Mouse (Mus musculus) frontal cortex, postnatal 10 days (tissue): ENCODE data around the gene Gm6408.
"Not testable (repeated sequence)": the region's sequence is repeated elsewhere in the genome, so short reads cannot be mapped to it uniquely, and the experiment has no call there.

Experiments used
- DNase-seq, 2 experiments: peaks; one replicate each; pipeline ENCODE4 v3.0.0; 2022; ENCODE audit warnings: low spot score in 2 of 2, mixed read lengths in 1 of 2

The Gm6408 gene

GRCm38 (mm10) chr5:146481665-146482064, at the start of gene Gm6408:
Gene Gm6408 (plus strand): TSS chr5:146481965.
- DNase-seq = not testable (repeated sequence)

GRCm38 (mm10) chr5:146432476-146432875, 49.3 kb upstream of the Gm6408 start:
- no peak for DNase-seq

GRCm38 (mm10) chr5:146435316-146435715, 46.4 kb upstream of the Gm6408 start:
- DNase-seq = no peak

- no peak for DNase-seq
Measured at GRCm38 (mm10) chr5:146436796-146437195, 45.0 kb upstream of the Gm6408 start.

- no peak for DNase-seq
Measured at GRCm38 (mm10) chr5:146439152-146439781, 42.5 kb upstream of the Gm6408 start.

GRCm38 (mm10) chr5:146440273-146440672, 41.5 kb upstream of the Gm6408 start:
- DNase-seq = no peak

GRCm38 (mm10) chr5:146442767-146443166, 39.0 kb upstream of the Gm6408 start:
- DNase-seq = no peak

- DNase-seq = no peak
Measured at GRCm38 (mm10) chr5:146446633-146447032, 35.1 kb upstream of the Gm6408 start.

- no peak for DNase-seq
Measured at GRCm38 (mm10) chr5:146451592-146452254, 30.0 kb upstream of the Gm6408 start.

GRCm38 (mm10) chr5:146453556-146453955, 28.2 kb upstream of the Gm6408 start:
- no peak for DNase-seq

GRCm38 (mm10) chr5:146461612-146462011, 20.2 kb upstream of the Gm6408 start:
- DNase-seq = no peak

- DNase-seq = no peak
Measured at GRCm38 (mm10) chr5:146466663-146467062, 15.1 kb upstream of the Gm6408 start.

- no peak for DNase-seq
Measured at GRCm38 (mm10) chr5:146468311-146468710, 13.5 kb upstream of the Gm6408 start.

GRCm38 (mm10) chr5:146470821-146471220, 10.9 kb upstream of the Gm6408 start:
- no peak for DNase-seq

- no peak for DNase-seq
Measured at GRCm38 (mm10) chr5:146471311-146471710, 10.5 kb upstream of the Gm6408 start.

- no peak for DNase-seq
Measured at GRCm38 (mm10) chr5:146471821-146472220, 9.9 kb upstream of the Gm6408 start.

GRCm38 (mm10) chr5:146479564-146479963, 2.2 kb upstream of the Gm6408 start:
- DNase-seq = peak in 1 of 2 experiments; percentile 32

GRCm38 (mm10) chr5:146488959-146489358, 7.2 kb downstream of the Gm6408 start:
- DNase-seq = peak in 1 of 2 experiments; percentile 23

- DNase-seq = not testable (repeated sequence)
Measured at GRCm38 (mm10) chr5:146491063-146491462, 9.3 kb downstream of the Gm6408 start, which contains the start of gene Gm6370. Gene Gm6370 (plus strand): TSS chr5:146491363.

GRCm38 (mm10) chr5:146502099-146502498, 20.3 kb downstream of the Gm6408 start, which contains the start of gene 4930449I24Rik:
Gene 4930449I24Rik (plus strand): TSS chr5:146502399.
- DNase-seq = not testable (repeated sequence)

- not testable (repeated sequence) for DNase-seq
Measured at GRCm38 (mm10) chr5:146513823-146514222, 32.1 kb downstream of the Gm6408 start, which contains the start of gene Gm3402. Gene Gm3402 (plus strand): TSS chr5:146514123.

GRCm38 (mm10) chr5:146525501-146525900, 43.7 kb downstream of the Gm6408 start, which contains the start of gene Gm3404:
Gene Gm3404 (plus strand): TSS chr5:146525801.
- DNase-seq = not testable (repeated sequence)
